ENCODE assay signal across 24 mouse cellular contexts in the genomic region with DNA sequence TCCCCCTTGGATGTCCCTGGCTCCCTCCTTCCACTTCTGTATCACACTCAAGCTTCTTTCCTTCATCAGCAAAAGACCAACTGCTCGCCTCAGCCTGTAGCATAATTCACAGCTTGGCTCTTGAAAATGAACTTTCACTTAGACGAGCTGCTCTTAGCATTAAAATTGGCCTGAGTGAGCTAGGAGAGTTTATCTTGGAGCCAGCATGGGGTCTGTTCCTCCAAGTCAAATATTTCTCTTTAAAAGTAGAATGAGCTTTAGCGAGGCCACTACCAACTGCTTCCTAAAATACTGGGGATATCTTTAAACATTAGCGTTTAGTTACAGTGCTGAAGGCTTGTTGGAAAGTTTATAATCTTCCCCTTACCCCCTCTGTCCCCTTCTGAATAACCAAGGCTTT.
DNase-seq lines count a peak whose midpoint lies in the region; ATAC-seq and TF ChIP-seq lines count a peak whose summit lies in the region.
"Had no signal": no experiment of that assay in that cellular context is flagged by ENCODE, and none has a peak within 500 bp of the region (broad histone marks: within the 10 kb centered on the region; RNA-seq: fewer than 3 reads in every experiment).

No protein-coding gene starts in this region.

- H3K27me3 ChIP-seq in heart, embryonic 13.5 days (replicated peaks) = peaks cover 5% of the 10 kb centered on the region; the same call in 1 of the 2 replicates
- no peaks in the 10 kb centered on the region; the same call in 1 of the 2 replicates for H3K27me3 ChIP-seq in heart, adult 2 months (ENCODE audit: control insufficient read depth, insufficient read depth, low read length)
- H3K27me3 ChIP-seq in kidney, postnatal 0 days (ENCODE audit: insufficient read depth, low read length) = no peaks in the 10 kb centered on the region
- H3K27me3 ChIP-seq in embryonic facial prominence, embryonic 15.5 days = no peaks in the 10 kb centered on the region
- H3K27me3 ChIP-seq: intestine, embryonic 15.5 days; liver, embryonic 12.5 days; neural tube, embryonic 15.5 days had no signal

- H3K9me3 ChIP-seq in heart, embryonic 13.5 days = no peaks in the 10 kb centered on the region
- H3K9me3 ChIP-seq in kidney, postnatal 0 days (replicated peaks; ENCODE audit: low read length) = no peaks in the 10 kb centered on the region
- no peaks in the 10 kb centered on the region for H3K9me3 ChIP-seq in embryonic facial prominence, embryonic 15.5 days (replicated peaks)
- H3K9me3 ChIP-seq: forebrain, embryonic 10.5 days; hindbrain, embryonic 15.5 days; intestine, embryonic 15.5 days; liver, embryonic 12.5 days; midbrain, embryonic 10.5 days; neural tube, embryonic 15.5 days had no signal

- DNase-seq in heart, adult 2 months = no peak
- peak; percentile 81 for DNase-seq in kidney, postnatal 0 days (ENCODE audit: low spot score)
- DNase-seq in kidney, adult 8-10 months = no peak
- peak; percentile 48 for DNase-seq in brain, embryonic 14.5 days (ENCODE audit: low read depth)
- no peak for DNase-seq in yolk sac, embryonic 10.5 days (ENCODE audit: low spot score)
- DNase-seq: adrenal gland, adult 2 months; cerebellum, adult 2 months; cerebellum, postnatal 25 days; embryo, embryonic 11 days; heart, postnatal 14 days; lung, adult 18-20 months; lung, postnatal 10 days; right cerebral cortex, adult 18-20 months; right cerebral cortex, postnatal 4 days; thymus, postnatal 14 days had no signal

- H3K9ac ChIP-seq in heart, embryonic 13.5 days = no peak overlapping the region
- H3K9ac ChIP-seq in heart, adult 2 months (ENCODE audit: low read depth, low read length) = no peak overlapping the region
- H3K9ac ChIP-seq in kidney, postnatal 0 days (ENCODE audit: low read depth, low read length) = no peak overlapping the region
- no peak overlapping the region for H3K9ac ChIP-seq in embryonic facial prominence, embryonic 15.5 days
- H3K9ac ChIP-seq: hindbrain, embryonic 15.5 days; intestine, embryonic 15.5 days; liver, embryonic 12.5 days; neural tube, embryonic 15.5 days had no signal

- TF ChIP-seq CTCF in heart, adult 2 months (IDR thresholded peaks at IDR 0.05) = no peak
- TF ChIP-seq CTCF in kidney, postnatal 0 days (IDR thresholded peaks at IDR 0.05; ENCODE audit: low read depth) = no peak
- no peak for TF ChIP-seq CTCF in brain, embryonic 14.5 days (IDR thresholded peaks at IDR 0.05; ENCODE audit: borderline replicate concordance, extremely low read depth, insufficient read depth, insufficient read length)

- WGBS in heart, embryonic 13.5 days = 28% methylated on average over 4 of the region's 4 CpGs
- 39% methylated on average over 4 of the region's 4 CpGs for WGBS in heart, adult 2 months
- 42% methylated on average over 4 of the region's 4 CpGs for WGBS in kidney, postnatal 0 days
- 55% methylated on average over 4 of the region's 4 CpGs for WGBS in embryonic facial prominence, embryonic 15.5 days

- H3K27ac ChIP-seq in heart, embryonic 13.5 days (replicated peaks) = 0 out of 2 replicates have a peak overlapping the region, but pooled peaks have one; percentile 5
- no peak overlapping the region for H3K27ac ChIP-seq in heart, adult 2 months
- no peak overlapping the region for H3K27ac ChIP-seq in kidney, postnatal 0 days
- no peak overlapping the region for H3K27ac ChIP-seq in embryonic facial prominence, embryonic 15.5 days (replicated peaks)
- H3K27ac ChIP-seq: forebrain, embryonic 10.5 days; hindbrain, embryonic 15.5 days; intestine, embryonic 15.5 days; layer of hippocampus, adult 2 months; liver, embryonic 12.5 days; midbrain, embryonic 10.5 days; neural tube, embryonic 15.5 days had no signal

- peaks cover 11% of the 10 kb centered on the region for H3K4me1 ChIP-seq in heart, embryonic 13.5 days
- H3K4me1 ChIP-seq in heart, adult 2 months (ENCODE audit: control insufficient read depth, insufficient read depth, low read length) = no peaks in the 10 kb centered on the region
- no peaks in the 10 kb centered on the region for H3K4me1 ChIP-seq in kidney, postnatal 0 days (replicated peaks; ENCODE audit: insufficient read depth, low read length)
- H3K4me1 ChIP-seq in embryonic facial prominence, embryonic 15.5 days = no peaks in the 10 kb centered on the region
- H3K4me1 ChIP-seq: forebrain, embryonic 10.5 days; intestine, embryonic 15.5 days; liver, embryonic 12.5 days; midbrain, embryonic 10.5 days had no signal

- no peak for ATAC-seq in heart, embryonic 13.5 days (ENCODE audit: extremely low read depth, insufficient number of reproducible peaks, low FRiP score, low TSS enrichment)
- ATAC-seq in kidney, postnatal 0 days (replicated peaks; ENCODE audit: low FRiP score, low read depth) = no peak
- ATAC-seq in embryonic facial prominence, embryonic 15.5 days (ENCODE audit: insufficient number of reproducible peaks, low FRiP score, low TSS enrichment, low read depth) = 0 out of 2 replicates have a peak, but pooled peaks have one; percentile 29
- ATAC-seq: intestine, embryonic 15.5 days; liver, embryonic 12.5 days had no signal

- no peak for TF ChIP-seq POLR2A in heart, adult 2 months (IDR thresholded peaks at IDR 0.05; ENCODE audit: insufficient read depth, low read depth, low read length)
- no peak for TF ChIP-seq POLR2A in brain, embryonic 14.5 days (IDR thresholded peaks at IDR 0.05; ENCODE audit: borderline replicate concordance, extremely low read depth, insufficient read depth, insufficient read length, poor library complexity, severe bottlenecking)

- no peaks in the 10 kb centered on the region for H3K36me3 ChIP-seq in heart, embryonic 13.5 days
- H3K36me3 ChIP-seq in heart, adult 2 months (ENCODE audit: control insufficient read depth, insufficient read depth, low read length) = no peaks in the 10 kb centered on the region
- no peaks in the 10 kb centered on the region for H3K36me3 ChIP-seq in kidney, postnatal 0 days (ENCODE audit: insufficient read depth, low read length)
- H3K36me3 ChIP-seq in embryonic facial prominence, embryonic 15.5 days = no peaks in the 10 kb centered on the region
- H3K36me3 ChIP-seq: forebrain, embryonic 10.5 days; hindbrain, embryonic 15.5 days; intestine, embryonic 15.5 days; liver, embryonic 12.5 days; midbrain, embryonic 10.5 days; neural tube, embryonic 15.5 days had no signal

- H3K4me3 ChIP-seq in heart, embryonic 13.5 days = no peak overlapping the region
- no peak overlapping the region for H3K4me3 ChIP-seq in heart, adult 2 months
- no peak overlapping the region for H3K4me3 ChIP-seq in kidney, postnatal 0 days (replicated peaks; ENCODE audit: low read depth, low read length)
- no peak overlapping the region for H3K4me3 ChIP-seq in embryonic facial prominence, embryonic 15.5 days (replicated peaks)
- H3K4me3 ChIP-seq: forebrain, embryonic 10.5 days; hindbrain, embryonic 15.5 days; intestine, embryonic 15.5 days; layer of hippocampus, adult 2 months; liver, embryonic 12.5 days; midbrain, embryonic 10.5 days; neural tube, embryonic 15.5 days had no signal

- H3K4me2 ChIP-seq in heart, embryonic 13.5 days = no peak overlapping the region
- no peak overlapping the region for H3K4me2 ChIP-seq in kidney, postnatal 0 days (ENCODE audit: low read length)
- H3K4me2 ChIP-seq in embryonic facial prominence, embryonic 15.5 days (replicated peaks) = no peak overlapping the region
- H3K4me2 ChIP-seq: hindbrain, embryonic 15.5 days; intestine, embryonic 15.5 days; liver, embryonic 12.5 days; neural tube, embryonic 15.5 days had no signal

- no peaks in the 10 kb centered on the region for H3K79me2 ChIP-seq in heart, adult 2 months (replicated peaks; ENCODE audit: control insufficient read depth, insufficient read depth, low read length)

- intact Hi-C loops in heart, adult 2 months (cut with DNase I) = no loop called here

- no peak for TF ChIP-seq EP300 in heart, adult 2 months (IDR thresholded peaks at IDR 0.05; ENCODE audit: insufficient read depth, low read depth, low read length)

Comparison
In these comparisons a context has a peak if more than half of its experiments do, and no peak if none do; other contexts are left out.
1. DNase-seq: peak in kidney, postnatal 0 days (single experiment) and brain, embryonic 14.5 days (single experiment); none in heart, adult 2 months (0 of 2), kidney, adult 8-10 months (0 of 2) and yolk sac, embryonic 10.5 days (single experiment).